Mouse (Mus musculus): ENCODE results near the gene Oxsm.
A peak's percentile ranks its signal among the peaks of the same experiment; 100 is the strongest.

Gene Oxsm

GRCm38 (mm10) chr14:16249171-16249874, at the start of gene Oxsm, which contains the start of gene Ngly1:
Gene Oxsm, minus strand, starts transcription at chr14:16249808.
Gene Ngly1, plus strand, starts transcription at chr14:16249280.
- peak; percentile 77 for DNase-seq (ENCODE audit: low spot score)

- DNase-seq (ENCODE audit: low spot score) = no peak
Measured at GRCm38 (mm10) chr14:16296816-16297468, 47.3 kb upstream of the Oxsm start.

GRCm38 (mm10) chr14:16293921-16294320, 44.3 kb upstream of the Oxsm start:
- DNase-seq (ENCODE audit: low spot score) = no peak

- DNase-seq (ENCODE audit: low spot score) = no peak
Measured at GRCm38 (mm10) chr14:16293015-16293414, 43.4 kb upstream of the Oxsm start.

- no peak for DNase-seq (ENCODE audit: low spot score)
Measured at GRCm38 (mm10) chr14:16292371-16292770, 42.8 kb upstream of the Oxsm start.

- DNase-seq (ENCODE audit: low spot score) = no peak
Measured at GRCm38 (mm10) chr14:16283966-16284365, 34.4 kb upstream of the Oxsm start.

- no peak for DNase-seq (ENCODE audit: low spot score)
Measured at GRCm38 (mm10) chr14:16279196-16279595, 29.6 kb upstream of the Oxsm start.

GRCm38 (mm10) chr14:16273677-16274076, 24.1 kb upstream of the Oxsm start:
- DNase-seq (ENCODE audit: low spot score) = no peak

- DNase-seq (ENCODE audit: low spot score) = no peak
Measured at GRCm38 (mm10) chr14:16269776-16270175, 20.2 kb upstream of the Oxsm start.

GRCm38 (mm10) chr14:16267028-16267427, 17.4 kb upstream of the Oxsm start:
- no peak for DNase-seq (ENCODE audit: low spot score)

- DNase-seq (ENCODE audit: low spot score) = no peak
Measured at GRCm38 (mm10) chr14:16261869-16262268, 12.3 kb upstream of the Oxsm start.

GRCm38 (mm10) chr14:16260541-16260940, 10.9 kb upstream of the Oxsm start:
- no peak for DNase-seq (ENCODE audit: low spot score)

GRCm38 (mm10) chr14:16256209-16256608, 6.6 kb upstream of the Oxsm start:
- peak; percentile 20 for DNase-seq (ENCODE audit: low spot score)

GRCm38 (mm10) chr14:16255745-16256144, 6.1 kb upstream of the Oxsm start:
- no peak for DNase-seq (ENCODE audit: low spot score)

- no peak for DNase-seq (ENCODE audit: low spot score)
Measured at GRCm38 (mm10) chr14:16250099-16250498, 491 bp upstream of the Oxsm start.

- no peak for DNase-seq (ENCODE audit: low spot score)
Measured at GRCm38 (mm10) chr14:16248603-16249157, 928 bp downstream of the Oxsm start.

- no peak for DNase-seq (ENCODE audit: low spot score)
Measured at GRCm38 (mm10) chr14:16248135-16248534, 1.5 kb downstream of the Oxsm start.

GRCm38 (mm10) chr14:16246340-16246912, 3.2 kb downstream of the Oxsm start:
- no peak for DNase-seq (ENCODE audit: low spot score)

- DNase-seq (ENCODE audit: low spot score) = no peak
Measured at GRCm38 (mm10) chr14:16245127-16245526, 4.5 kb downstream of the Oxsm start.

- no peak for DNase-seq (ENCODE audit: low spot score)
Measured at GRCm38 (mm10) chr14:16244370-16244769, 5.2 kb downstream of the Oxsm start.

GRCm38 (mm10) chr14:16243603-16244209, 5.9 kb downstream of the Oxsm start:
- peak; percentile 10 for DNase-seq (ENCODE audit: low spot score)

- peak; percentile 81 for DNase-seq (ENCODE audit: low spot score)
Measured at GRCm38 (mm10) chr14:16242947-16243602, 6.5 kb downstream of the Oxsm start.
